ENCODE assay signal across 18 mouse cellular contexts in the genomic region with DNA sequence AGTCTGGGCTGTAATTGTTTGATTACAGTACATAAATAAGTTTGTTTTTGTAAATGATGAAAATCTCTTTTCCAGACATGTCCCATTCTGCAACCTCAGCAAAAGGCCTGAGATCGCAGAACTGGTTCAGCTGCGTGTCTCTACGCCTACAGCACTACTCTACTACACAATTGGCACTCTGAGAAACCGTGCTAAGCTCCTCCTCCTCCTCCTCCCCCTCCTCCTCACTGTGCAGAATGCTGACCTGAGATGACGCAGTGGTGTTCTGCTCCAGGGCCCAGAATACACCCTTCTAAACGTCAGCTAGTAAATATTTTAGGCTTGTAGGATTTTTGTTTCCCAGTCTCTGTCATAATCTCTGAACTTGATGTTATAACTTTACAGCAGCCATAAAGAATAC.
"Had no signal": no experiment of that assay in that cellular context is flagged by ENCODE, and none has a peak within 500 bp of the region (broad histone marks: within the 10 kb centered on the region; RNA-seq: fewer than 3 reads in every experiment).

No protein-coding gene starts in this region.

- H3K9me3 ChIP-seq: limb, embryonic 12.5 days; limb, embryonic 15.5 days had no signal

- ATAC-seq: liver, postnatal 0 days; lung, postnatal 0 days had no signal

- H3K36me3 ChIP-seq: limb, embryonic 12.5 days; limb, embryonic 15.5 days had no signal

- H3K27ac ChIP-seq: limb, embryonic 12.5 days; limb, embryonic 15.5 days; liver, embryonic 14.5 days; macrophage; stomach, postnatal 0 days had no signal

- H3K4me1 ChIP-seq: limb, embryonic 12.5 days; limb, embryonic 15.5 days had no signal

- H3K4me2 ChIP-seq: limb, embryonic 12.5 days; limb, embryonic 15.5 days; liver, embryonic 11.5 days; lung, embryonic 14.5 days; midbrain, embryonic 11.5 days had no signal

- H3K4me3 ChIP-seq: limb, embryonic 12.5 days; limb, embryonic 15.5 days had no signal

- H3K27me3 ChIP-seq: limb, embryonic 12.5 days; limb, embryonic 15.5 days had no signal

- DNase-seq: kidney, adult 8-10 months; kidney, postnatal 14 days; kidney, postnatal 4 days; left cerebral cortex, postnatal 4 days; liver, postnatal 0 days; lung, embryonic 14.5 days; midbrain, embryonic 14.5 days; right cerebral cortex, postnatal 4 days; thymus, adult 2 months; thymus, postnatal 25 days had no signal

- H3K9ac ChIP-seq: limb, embryonic 12.5 days; limb, embryonic 15.5 days; liver, embryonic 14.5 days; liver, postnatal 0 days; lung, embryonic 14.5 days had no signal
